Mouse (Mus musculus) heart, embryonic 15.5 days (tissue): ENCODE measurements around the gene Crxos. TPM values are rescaled to one million over a fixed set of nuclear protein-coding genes. Genes with fewer than 3 reads are reported as not detected.

ENCODE experiments used
- ATAC-seq: fragments of 200-750 bp; cut with Nextera tagmentation; replicated peaks from 2 replicates; pipeline ENCODE4 v1.8.0; 2017; ENCODE audit warnings: low read depth, moderate TSS enrichment; ENCODE audit not compliant: insufficient number of reproducible peaks, insufficient read depth, low FRiP score
- H3K27ac ChIP-seq: fragments of 300-500 bp; sonication (generic); 2 replicates; pipeline ENCODE4 v1.5.1; 2015; ENCODE audit warnings: mild to moderate bottlenecking, inconsistent platforms
- H3K27me3 ChIP-seq: fragments of 300-500 bp; sonication (generic); 2 replicates; pipeline ENCODE4 v1.6.1; 2015; ENCODE audit warnings: inconsistent platforms
- H3K36me3 ChIP-seq: fragments of 300-500 bp; sonication (generic); 2 replicates; pipeline ENCODE4 v1.6.1; 2015; ENCODE audit warnings: mild to moderate bottlenecking, inconsistent platforms
- H3K4me1 ChIP-seq: fragments of 300-500 bp; sonication (generic); replicated peaks from 2 replicates; pipeline ENCODE4 v1.6.1; 2015; ENCODE audit warnings: inconsistent platforms
- H3K4me2 ChIP-seq: fragments of 300-500 bp; sonication (generic); 2 replicates; pipeline ENCODE4 v1.6.1; 2015; ENCODE audit warnings: inconsistent platforms, mild to moderate bottlenecking, moderate library complexity
- H3K4me3 ChIP-seq: fragments of 300-500 bp; sonication (generic); 2 replicates; pipeline ENCODE4 v1.5.1; 2015; ENCODE audit warnings: mild to moderate bottlenecking, inconsistent platforms
- H3K9ac ChIP-seq: fragments of 300-500 bp; sonication (generic); 2 replicates; pipeline ENCODE4 v1.6.1; 2015; ENCODE audit warnings: mild to moderate bottlenecking, inconsistent platforms
- H3K9me3 ChIP-seq: fragments of 300-500 bp; sonication (generic); replicated peaks from 2 replicates; pipeline ENCODE4 v1.6.1; 2016; ENCODE audit warnings: inconsistent platforms
- WGBS: fragments of 180-500 bp; shearing (Covaris S2); methylation state at CpG from one replicate; pipeline ENCODE4 v1.1.7; 2015; ENCODE audit warnings: mixed read lengths; 5-methylcytosine and 5-hydroxymethylcytosine counted together
- polyA plus RNA-seq: library from polyadenylated mRNA; unstranded; fragments of >200 nt; fragmentation: Nextera tagmentation; extraction: Ambion mirVana; gene quantifications from 2 replicates; pipeline ENCODE4 v1.2.1, GENCODE M21; 2015

Gene Crxos
- polyA plus RNA-seq, 1 experiment from 2014 or later: not detected

DNA sequence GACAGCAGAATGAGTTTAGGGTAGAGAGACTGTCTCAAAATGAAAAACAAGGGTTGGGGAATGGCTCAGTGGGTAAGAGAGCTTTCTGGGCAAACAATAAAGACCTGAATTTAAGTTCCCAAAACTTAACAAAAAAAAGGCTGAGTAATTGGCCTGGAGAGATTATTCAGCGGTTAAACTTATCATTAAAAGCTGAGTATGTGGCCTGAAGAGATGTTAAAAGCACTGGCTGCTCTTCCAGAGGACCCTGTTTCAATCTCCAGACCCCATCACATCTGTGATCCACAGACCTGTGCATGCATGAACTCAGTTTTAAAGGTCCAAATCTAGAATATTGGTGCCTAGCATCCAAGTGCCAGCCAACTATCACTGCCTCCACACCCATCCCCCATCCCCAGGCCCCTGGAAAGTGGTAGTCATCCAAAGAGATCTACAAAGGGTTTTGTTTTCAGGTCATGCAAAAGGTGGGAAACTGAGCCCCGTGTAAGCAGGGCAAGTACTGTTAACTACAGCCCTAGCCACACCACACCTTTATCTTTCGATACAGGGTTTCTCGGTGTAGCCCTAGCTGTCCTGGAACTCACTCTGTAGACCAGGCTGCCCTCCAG is 65.3 kb downstream of the Crxos start:
- Histone ChIP-seq H3K4me2 (peak overlapping the region; percentile 67), H3K4me3 (no peak overlapping the region; the same call in 1 of the 2 replicates), H3K9me3 (no peaks in the 10 kb centered on the region), H3K27ac (peak overlapping the region; percentile 75), H3K4me1 (peaks cover 33% of the 10 kb centered on the region), H3K9ac (peak overlapping the region; percentile 46; the same call in 1 of the 2 replicates), H3K27me3 (no peaks in the 10 kb centered on the region), H3K36me3 (peaks cover 52% of the 10 kb centered on the region)
- WGBS: 36% methylated on average over 4 of the region's 4 CpGs
- no peak for ATAC-seq

DNA sequence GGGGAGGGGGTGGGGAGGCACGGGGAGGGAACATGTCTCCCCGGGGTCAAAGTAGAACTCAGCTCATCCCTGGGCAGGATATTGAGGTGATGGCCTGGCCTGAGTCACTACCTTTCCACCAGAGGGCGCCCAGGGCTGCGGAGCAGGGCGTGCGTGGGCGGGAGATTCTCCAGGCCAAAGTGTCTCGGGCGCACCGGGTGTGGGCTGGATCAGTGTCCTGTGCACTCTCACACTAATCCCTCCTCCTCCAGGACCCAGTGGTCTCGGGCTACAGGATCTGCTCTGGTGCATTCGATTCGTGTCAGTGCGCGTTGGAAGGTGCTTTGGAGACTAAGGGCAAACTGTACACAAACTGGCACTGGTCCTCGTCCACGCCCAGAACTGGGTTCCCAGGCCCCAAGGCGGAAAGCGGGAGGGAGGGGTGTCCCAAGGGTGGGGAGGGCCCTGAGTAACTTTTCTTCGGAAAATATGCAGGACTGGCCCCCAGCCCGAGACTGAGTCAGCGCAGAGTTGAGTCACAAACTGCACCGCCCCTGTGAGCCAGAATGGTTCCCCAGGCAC is 66.0 kb downstream of the Crxos start:
- H3K9me3 ChIP-seq: no peaks in the 10 kb centered on the region
- H3K4me2 ChIP-seq: peak overlapping the region; percentile 67
- H3K9ac ChIP-seq: peak overlapping the region; percentile 46
- peaks cover 49% of the 10 kb centered on the region for H3K36me3 ChIP-seq
- H3K27ac ChIP-seq: peak overlapping the region; percentile 75
- peak; percentile 72 for ATAC-seq
- H3K27me3 ChIP-seq: no peaks in the 10 kb centered on the region
- WGBS: 3% methylated on average over 23 of the region's 23 CpGs
- peak overlapping the region; percentile 31 for H3K4me3 ChIP-seq
- peaks cover 33% of the 10 kb centered on the region for H3K4me1 ChIP-seq

DNA sequence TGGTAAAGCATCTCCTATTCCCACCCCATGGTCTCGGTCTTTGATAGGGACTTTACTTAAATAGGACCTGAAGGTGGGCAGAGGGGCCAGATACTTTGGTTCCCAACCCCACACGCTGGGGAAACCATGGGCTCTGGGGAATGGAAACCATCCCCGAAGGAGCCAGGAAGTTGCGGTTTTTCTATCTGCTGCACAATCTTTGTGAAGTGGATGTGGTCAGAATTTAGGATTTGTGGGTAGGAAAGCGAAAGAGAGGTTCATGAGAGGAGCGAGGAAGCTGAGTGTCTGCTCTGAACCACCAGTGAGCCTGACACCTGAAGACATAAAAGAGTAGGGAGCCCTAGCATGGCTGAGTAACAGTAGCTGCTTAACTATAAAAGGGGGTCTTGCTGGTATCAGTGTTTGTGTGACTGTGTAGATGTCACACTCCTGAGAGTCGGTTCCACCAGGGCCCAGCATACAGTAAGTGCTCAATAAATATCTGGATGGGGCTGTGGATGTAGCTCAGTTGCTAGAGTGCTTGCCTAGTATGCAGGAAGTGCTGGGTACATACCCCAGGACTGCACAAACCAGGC is 66.9 kb downstream of the Crxos start:
- Histone ChIP-seq H3K9me3 (no peaks in the 10 kb centered on the region), H3K27ac (peak overlapping the region; percentile 75), H3K36me3 (peaks cover 46% of the 10 kb centered on the region), H3K27me3 (no peaks in the 10 kb centered on the region), H3K4me1 (peaks cover 29% of the 10 kb centered on the region), H3K4me3 (no peak overlapping the region), H3K9ac (no peak overlapping the region), H3K4me2 (peak overlapping the region; percentile 67; the same call in 1 of the 2 replicates)
- no peak for ATAC-seq
- WGBS: 76% methylated on average over 7 of the region's 7 CpGs

DNA sequence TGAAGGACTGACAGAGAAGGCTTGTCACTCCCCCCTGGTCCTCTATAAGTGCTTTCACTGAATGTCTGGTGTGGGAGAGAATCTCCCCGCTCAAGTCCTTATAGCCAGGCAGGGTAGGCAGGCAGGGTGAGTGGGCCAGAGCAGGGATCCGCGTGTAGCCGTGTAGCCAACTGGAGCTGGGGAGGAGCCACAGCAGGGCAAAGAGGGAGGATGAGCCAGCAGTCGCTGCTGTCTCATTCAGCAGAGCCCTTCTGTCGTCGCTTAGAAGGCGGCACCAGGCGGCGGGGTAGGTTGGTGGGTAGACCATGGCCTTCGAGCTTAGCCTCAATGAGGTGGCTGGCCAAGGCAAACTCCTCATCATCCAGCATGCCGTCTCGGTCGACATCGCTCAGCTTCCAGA is 67.6 kb downstream of the Crxos start:
- Histone ChIP-seq H3K27ac (no peak overlapping the region), H3K9me3 (no peaks in the 10 kb centered on the region), H3K27me3 (no peaks in the 10 kb centered on the region), H3K4me2 (no peak overlapping the region), H3K4me3 (no peak overlapping the region), H3K4me1 (peaks cover 25% of the 10 kb centered on the region), H3K36me3 (peaks cover 43% of the 10 kb centered on the region), H3K9ac (no peak overlapping the region)
- 87% methylated on average over 15 of the region's 15 CpGs for WGBS
- ATAC-seq: no peak

DNA sequence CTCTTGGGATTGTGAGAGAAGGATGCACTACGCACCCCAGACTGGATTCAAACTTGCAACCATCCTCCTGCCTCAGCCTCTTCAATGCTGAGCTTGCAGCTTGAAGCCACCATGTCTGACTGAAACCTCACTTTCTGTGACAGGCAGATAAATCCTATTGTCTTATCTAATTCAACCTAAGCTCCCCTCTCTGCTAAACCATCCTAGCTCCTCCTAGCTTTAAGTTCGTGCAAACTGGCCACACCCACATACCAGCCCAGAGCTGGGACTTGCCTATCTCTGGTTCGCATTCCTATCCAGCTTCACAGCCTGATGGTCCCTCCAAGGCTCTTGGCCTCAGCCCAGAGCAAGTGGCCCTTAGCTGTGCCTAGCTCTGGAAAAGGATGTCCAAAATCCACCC is 70.0 kb downstream of the Crxos start:
- Histone ChIP-seq H3K9me3 (no peaks in the 10 kb centered on the region), H3K27ac (no peak overlapping the region), H3K4me1 (peaks cover 38% of the 10 kb centered on the region), H3K4me2 (no peak overlapping the region), H3K27me3 (no peaks in the 10 kb centered on the region), H3K36me3 (peaks cover 53% of the 10 kb centered on the region), H3K9ac (no peak overlapping the region), H3K4me3 (no peak overlapping the region)
- WGBS: 44% methylated on average over 3 of the region's 3 CpGs
- ATAC-seq: no peak

Other genes with a start within 250 kb of the Crxos start
- gene Obox3, start 242.7 kb upstream of the Crxos start, polyA plus RNA-seq: not detected in 2 replicates
- not detected in 2 replicates for gene Obox5, start 132.5 kb upstream of the Crxos start, polyA plus RNA-seq
- gene Obox6, start 42.9 kb upstream of the Crxos start, polyA plus RNA-seq: not detected in 2 replicates
- not detected in 2 replicates for gene Crx, start 2.6 kb upstream of the Crxos start, polyA plus RNA-seq
- 644 and 688 TPM in 2 replicates for gene Selenow, start 39.8 kb downstream of the Crxos start, polyA plus RNA-seq
- 118 and 124 TPM in 2 replicates for gene Nop53, start 63.5 kb downstream of the Crxos start, polyA plus RNA-seq
- 62.8 TPM in 2 replicates for gene Ehd2, start 85.0 kb downstream of the Crxos start, polyA plus RNA-seq
- gene Bicra, start 165.3 kb downstream of the Crxos start, polyA plus RNA-seq: 3.5 and 5.7 TPM in 2 replicates
- not detected in 2 replicates for gene Zfp541, start 179.2 kb downstream of the Crxos start, polyA plus RNA-seq
- 130 and 161 TPM in 2 replicates for gene Napa, start 215.8 kb downstream of the Crxos start, polyA plus RNA-seq
- 29.9 and 35.0 TPM in 2 replicates for gene Kptn, start 237.3 kb downstream of the Crxos start, polyA plus RNA-seq
- gene Slc8a2, start 247.2 kb downstream of the Crxos start, polyA plus RNA-seq: 0.13 TPM in 2 replicates